Mouse (Mus musculus) 416B (cell line): ENCODE results near the gene Calm3.
A peak's percentile ranks its signal among the peaks of the same experiment; 100 is the strongest.

Experiments
- DNase-seq: peaks from one replicate; pipeline ENCODE4 v3.0.0; 2011; ENCODE audit warnings: low read depth

The Calm3 gene

DNA sequence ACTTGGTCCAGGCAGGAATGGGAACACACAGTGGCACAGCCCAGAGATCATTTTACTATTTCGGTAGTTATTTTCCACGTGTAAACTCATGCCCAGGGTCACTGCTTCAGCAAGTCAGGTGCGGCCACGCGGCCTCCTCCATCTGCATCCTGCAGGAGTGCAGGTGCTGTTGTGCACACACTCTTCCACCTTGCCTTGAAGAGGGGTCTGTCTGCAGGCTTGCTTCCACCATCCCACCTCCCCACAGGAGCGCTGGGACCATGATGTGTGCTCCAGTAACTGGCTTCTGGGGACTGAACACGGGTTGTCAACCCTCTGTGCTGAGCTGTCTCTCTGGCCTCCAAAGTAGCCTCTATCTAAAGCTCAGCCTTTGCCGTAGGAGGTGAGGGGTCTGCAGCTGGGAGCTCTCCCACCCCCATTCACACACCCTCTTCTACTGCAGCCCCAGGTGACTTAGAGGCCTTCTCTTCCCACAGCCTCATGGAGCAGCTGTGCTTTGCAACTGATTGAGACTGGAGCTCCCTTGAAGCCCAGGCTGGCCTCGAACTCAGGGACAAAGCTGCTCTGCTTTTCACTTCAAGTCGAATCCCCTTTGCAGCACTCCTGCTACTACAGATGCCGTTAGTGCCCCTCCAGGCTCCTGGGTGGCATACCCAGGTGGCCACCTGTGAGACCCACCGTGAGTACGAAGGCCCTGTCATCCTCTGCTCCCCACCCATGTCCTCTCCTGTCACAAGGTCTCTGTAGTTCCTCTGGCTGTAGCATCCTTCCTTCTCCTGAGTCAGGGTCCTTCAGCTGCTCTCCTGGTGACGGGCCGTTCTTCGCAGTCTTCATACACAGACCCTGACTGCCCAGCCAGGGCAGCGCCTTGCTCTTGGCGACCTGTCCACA lies 9.2 kb downstream of the Calm3 start:
- no peak for DNase-seq

DNA sequence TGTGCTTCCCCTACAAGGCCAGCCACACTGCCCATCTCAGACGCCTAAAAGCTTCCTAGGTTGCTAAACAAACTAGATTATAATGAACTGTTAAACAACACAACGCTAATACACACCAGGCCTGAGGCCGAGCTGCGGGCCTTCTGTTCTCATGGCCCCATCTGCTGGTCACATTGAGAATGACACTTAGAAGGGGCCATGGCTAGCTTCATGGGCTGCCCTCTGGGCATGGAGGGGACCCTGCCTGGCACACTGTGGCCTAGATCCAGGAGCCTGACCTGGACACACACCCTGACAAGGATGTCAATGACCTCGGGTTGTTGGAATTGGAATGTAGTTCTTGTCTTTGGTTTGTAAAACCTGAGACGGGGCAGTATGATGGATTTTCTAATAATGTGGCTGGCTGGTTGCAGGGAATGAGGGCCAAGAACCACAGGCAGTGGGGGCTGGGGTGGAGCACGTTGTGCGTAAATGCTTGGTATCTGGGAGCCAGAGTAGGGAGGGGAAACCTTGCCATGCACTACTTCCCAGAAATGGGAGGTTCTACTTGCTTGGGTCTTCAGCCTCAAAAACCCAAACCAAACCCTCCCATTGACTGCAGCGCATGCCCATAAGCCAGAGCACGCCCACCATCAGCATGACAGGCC lies 10.0 kb downstream of the Calm3 start:
- peak; percentile 78 for DNase-seq

DNA sequence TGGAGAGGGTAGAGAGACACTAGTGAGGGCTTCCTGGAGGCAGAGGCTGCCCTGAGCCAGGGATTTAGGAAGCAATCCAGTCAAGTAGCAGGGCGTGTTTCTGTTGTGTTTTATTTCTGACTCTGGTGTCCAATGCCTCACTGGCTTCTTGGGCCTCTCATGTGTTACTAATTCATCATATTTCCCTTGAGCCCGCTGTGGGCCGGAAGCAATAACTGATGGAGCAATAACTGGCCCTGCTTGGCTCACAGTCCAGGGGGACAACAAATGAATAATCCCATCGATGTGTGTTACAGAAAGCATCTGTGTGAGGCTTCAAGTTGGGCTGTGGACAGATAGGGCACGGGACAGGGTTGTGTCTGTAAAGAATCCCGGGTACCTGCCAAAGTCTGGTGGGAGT lies 11.6 kb downstream of the Calm3 start:
- peak; percentile 66 for DNase-seq

DNA sequence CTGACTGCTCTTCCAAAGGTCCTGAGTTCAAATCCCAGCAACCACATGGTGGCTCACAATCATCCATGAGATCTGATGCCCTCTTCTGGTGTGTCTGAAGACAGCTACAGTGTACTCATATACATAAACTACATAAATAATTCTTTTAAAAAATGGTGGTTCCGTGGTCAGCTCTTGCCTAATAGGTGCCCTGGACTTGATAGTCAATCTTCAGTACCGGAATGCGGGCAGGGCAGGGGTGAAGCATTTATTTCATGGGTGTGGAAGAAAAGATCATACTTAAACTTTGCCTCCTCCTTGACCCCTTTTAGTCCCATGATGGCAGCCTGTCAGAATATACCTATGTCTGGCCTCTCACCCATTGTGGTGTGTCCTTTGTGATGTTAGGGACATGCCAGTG lies 12.0 kb downstream of the Calm3 start:
- DNase-seq, result peak; percentile 56

DNA sequence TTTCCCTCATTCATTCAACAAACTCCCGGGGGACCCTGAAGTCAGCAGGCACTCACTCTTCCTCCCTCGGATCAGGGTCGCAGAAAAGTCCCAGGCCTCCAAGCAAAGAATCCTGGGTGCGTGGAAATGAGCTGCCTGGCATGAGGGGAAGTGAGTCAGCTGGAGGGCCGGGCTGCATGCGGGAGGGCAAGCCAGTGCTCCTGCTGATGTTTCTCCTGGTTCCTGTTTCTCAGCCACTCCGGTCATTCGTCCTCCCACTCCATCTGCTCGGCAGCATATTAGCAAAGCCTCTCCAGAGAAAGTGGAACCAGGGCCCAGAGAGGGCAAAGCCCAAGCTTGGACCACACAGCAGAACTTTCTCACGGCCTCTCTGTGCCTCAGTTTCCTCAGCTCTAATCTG lies 14.0 kb downstream of the Calm3 start:
- DNase-seq, result peak; percentile 69

DNA sequence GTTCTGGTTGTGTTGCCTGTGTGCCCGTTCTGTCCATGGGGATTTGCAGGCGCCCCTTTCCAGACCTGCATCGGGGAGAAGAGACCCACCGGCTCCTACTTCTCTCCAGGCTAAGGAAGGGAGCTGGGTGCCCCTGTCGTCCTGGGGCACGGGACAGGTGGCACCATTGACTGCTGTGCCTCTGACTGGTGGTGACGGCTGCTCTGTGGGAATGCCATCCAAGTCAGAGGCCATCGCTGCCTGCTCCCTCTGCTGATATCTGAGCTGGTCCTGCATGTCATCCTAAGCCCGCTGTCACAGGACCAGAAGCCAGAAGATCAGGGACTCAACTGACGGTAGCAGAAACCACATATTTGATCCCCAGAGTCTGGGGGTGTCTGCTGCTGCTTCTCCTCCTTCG lies 15.1 kb downstream of the Calm3 start:
- no peak for DNase-seq

DNA sequence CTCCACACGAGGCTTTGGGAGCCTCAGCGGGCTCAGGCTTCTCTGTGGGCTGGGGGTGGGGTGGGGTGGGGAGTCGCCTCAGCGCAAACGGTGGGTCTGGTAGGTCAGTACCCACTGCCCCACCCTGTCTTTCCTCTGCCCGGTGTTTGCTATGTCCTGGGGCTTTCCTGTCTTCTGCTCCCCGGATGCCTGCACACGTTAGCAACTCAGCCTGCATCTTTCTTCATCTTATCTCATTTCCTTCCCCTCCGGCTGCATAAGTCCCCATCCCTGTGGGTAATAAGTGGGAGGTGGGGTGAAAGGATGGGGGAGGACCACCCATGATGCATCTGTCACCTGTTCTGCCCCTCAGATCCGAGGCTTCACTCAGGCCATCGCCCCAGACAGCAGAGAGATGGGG lies 15.5 kb downstream of the Calm3 start:
- DNase-seq, result peak; percentile 56

DNA sequence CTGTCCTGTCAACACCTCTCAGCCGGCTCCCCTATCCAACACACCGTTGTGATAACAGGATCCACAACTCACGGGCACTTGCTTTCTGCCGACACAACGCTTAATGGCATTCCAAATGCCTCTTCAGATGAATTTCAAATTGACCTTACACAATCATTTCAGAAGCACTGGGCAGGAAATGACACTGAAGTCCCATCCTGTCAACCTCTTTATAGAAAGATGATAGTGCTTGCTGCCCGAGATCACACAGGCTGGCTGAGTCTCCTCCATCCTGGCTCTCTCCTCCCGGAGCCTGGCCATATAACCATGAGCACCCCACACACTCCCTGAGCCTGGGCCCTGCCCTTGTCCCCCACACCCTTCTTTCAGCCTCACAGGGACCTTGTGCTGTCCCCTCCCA lies 16.1 kb downstream of the Calm3 start:
- DNase-seq, result peak; percentile 73

DNA sequence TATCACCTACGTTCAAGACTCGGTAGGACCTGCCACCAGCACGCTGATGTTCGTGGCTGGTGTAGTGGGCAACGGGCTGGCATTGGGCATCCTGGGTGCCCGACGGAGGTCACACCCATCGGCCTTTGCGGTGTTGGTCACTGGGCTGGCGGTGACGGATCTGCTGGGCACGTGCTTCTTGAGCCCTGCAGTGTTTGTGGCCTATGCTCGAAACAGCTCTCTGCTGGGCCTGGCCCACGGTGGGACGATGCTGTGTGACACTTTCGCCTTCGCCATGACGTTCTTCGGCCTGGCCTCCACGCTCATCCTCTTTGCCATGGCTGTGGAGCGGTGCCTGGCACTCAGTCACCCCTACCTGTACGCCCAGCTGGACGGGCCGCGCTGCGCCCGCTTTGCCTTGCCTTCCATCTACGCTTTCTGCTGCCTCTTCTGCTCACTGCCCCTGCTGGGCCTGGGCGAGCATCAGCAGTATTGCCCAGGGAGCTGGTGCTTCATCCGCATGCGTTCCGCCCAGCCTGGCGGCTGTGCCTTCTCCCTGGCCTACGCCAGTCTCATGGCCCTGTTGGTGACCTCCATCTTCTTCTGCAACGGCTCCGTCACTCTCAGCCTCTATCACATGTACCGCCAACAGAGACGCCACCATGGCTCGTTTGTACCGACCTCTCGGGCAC lies 16.9 kb downstream of the Calm3 start:
- no peak for DNase-seq

DNA sequence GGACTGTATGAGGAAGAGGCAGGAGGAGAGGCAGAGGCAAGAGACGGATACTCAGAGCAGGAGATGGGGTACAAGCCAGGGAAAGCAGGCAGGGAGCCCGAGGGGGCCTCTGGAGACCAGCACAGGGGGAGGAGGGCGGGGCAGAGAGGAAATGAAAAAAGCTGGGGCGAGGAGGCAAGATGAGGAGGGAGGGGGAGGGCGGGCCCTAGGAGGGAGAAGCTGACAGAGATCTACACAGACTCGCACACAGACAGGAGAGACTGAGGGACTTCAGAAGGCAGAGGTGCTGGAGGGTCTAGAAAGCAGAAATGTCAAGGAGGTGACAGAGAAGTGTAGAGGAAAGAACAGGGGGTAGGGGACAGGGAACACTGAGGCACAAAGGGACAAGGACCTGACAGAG lies 17.6 kb downstream of the Calm3 start, which contains the start of gene Ptgir:
Gene Ptgir (plus strand): TSS at position 210 of the 400 bp plus-strand sequence.
- peak; percentile 56 for DNase-seq

DNA sequence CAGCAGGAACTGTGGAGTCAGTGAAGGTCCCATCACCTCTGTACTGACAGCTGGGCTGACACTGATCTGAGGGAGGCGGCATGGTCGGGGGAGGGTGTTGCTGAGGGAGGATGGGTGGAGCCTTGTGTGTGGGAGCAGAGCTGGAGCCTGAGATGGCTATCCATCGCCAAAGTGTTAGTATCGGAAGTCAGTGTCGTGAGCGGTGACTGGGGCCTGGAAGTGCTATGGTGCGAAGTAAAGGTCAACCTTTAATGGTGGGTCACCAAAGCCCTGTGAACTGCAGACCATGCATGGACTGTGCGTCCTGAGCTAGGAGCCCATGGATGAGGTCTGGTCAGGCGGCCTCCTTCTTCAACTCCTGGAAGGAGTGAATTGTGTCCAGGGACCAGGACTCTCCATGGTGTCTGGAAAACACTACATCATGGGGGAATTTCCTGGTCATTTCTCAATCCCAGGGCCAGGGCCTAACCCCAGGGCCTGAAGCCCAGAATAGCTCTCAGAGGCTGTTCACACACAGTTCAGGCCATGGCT lies 18.4 kb downstream of the Calm3 start:
- no peak for DNase-seq

DNA sequence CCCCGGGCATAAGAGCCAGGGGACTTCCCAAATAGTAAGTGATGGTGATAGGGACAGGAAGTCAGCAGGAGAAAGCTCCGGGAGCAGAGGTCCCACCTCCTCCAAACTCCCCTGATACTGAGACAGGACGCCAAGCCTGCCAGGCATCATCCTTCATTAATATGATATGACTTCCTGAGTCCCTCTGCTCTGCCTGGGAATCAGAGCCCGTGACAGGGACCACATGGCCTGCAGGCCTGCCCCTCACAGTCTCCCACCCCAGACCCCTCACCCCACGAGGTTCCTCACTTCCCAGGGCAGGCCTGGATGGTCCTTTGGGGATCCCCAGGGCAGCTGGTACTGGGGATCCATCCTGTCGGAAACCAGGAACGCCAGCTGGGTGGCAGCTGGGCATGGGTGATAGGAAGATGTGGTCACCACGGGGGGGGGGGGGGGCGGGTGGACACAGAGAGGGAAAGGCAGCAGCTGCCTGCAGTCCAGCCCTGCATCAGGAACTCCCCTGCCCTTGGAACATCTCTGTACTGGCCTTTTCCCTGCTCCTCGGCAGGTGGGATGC lies 19.7 kb downstream of the Calm3 start:
- DNase-seq, result peak; percentile 75

DNA sequence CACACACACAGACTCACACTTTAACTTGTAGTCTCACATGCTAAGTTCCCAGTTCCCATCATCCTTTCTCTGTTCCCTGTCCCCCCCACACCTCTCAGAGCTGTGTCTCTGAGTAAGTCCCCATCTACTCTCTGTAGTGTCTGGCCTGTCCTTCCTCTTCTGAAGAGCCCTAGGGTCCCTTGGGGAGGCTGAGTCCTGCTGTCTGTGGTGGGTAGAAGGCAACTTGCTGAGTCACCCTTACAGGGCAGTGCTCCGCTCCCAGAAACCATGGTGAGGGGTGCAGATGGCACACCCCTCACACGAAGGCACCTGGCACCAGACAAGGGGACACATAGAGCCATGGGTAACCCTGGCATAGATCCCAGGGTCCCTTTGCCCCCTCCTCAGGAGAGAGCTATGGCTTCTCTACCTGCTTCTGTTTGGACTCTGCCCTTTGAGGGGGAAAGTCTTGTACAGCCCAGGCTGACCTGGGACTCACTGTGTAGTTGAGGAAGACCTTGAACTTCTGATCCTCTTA lies 20.4 kb downstream of the Calm3 start:
- DNase-seq, result peak; percentile 72

DNA sequence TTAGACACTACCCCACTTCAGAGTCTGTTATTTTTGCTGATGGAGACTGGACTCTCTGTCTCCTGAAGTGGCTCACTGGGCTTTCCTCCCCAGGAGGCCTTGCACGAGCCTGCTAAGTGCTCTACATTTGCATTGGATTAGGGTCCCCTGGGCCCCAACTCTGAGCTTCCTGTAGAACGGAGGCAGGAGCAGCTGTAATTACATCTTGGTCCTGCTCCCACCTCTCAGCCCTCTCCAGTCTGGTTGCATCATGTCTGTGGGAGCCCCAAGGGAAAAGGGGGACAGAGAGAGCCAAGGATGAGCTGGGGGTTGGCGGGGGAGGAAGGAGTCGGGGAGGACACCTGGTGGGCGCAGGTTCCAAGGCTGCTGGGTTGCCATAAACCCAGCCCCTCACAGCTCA lies 23.4 kb downstream of the Calm3 start:
- no peak for DNase-seq

DNA sequence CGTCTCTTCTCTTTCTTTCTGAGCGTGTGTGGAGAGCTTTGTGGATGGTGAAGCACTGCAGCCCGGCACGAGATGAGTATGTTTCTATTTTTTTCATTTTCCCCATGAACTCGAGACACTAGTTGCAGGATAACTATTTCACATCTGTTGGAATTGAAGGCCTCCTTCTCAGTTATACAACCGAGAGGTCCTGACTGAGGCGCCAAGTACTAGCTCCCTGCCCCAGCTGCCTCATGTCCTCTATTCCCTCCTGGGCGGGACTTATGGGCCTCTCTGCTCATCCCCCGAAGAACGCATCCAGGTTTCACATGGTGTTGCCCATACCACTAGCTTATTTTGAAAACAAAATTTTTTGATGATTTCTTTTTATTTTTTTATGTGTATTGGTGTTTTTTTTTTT lies 28.4 kb downstream of the Calm3 start:
- DNase-seq, result no peak

DNA sequence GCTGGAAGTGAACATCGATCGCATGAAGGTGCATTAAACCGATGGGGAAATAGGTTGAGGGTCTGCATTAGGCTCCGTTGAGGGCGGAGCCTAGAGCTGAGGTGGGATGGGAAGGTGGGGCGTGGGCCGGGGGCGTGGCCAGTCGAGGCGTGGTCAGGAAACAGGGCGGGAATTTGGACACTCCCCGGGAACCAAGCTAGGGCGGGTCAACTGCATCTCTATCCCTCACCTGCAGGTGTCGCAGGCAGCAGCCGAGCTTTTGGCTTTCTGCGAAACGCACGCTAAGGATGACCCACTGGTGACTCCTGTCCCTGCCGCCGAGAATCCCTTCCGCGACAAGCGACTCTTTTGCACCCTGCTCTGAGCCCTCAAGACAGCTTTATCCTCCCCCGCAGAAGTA lies 28.9 kb downstream of the Calm3 start:
- DNase-seq, result peak; percentile 74

DNA sequence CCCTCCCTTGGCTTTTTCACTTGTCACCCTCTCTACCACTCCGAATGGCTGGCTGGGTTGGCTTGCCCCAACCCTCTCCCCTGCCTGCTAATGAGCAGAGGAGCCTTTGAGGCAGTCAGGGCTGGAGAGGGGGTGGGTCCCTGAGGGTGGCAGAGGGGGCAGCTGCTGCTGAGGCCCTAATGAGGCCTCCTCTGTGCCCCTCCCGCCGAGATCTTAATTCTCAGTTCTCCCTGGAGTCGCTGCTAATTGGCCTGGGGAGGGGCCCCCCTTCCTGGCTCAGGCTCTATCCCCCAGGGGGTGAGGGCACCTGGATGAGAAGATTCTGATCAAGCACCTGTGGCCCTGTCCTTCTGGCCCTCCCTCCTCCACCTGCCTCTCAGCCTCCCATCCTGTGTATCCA lies 29.6 kb downstream of the Calm3 start:
- no peak for DNase-seq

DNA sequence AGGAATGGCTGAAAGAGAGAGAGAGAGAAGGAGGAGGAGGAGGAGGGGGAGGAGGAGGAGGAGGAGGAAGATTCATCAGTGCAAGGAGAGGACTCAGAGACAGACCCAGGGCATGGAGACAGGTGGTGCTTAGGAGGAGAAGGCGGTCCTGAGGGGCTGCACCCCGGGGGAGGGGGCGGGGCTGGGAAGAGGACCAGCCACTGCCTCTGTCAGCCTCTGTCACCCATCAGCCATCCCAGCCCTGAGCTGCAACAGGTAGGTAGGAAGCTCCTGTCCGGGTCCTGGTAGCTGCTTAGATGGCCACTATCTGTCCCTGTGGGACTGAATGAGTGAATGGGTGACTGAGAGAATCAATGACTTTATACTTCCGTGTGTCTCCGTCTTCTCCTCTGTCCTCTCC lies 30.3 kb downstream of the Calm3 start:
- DNase-seq, result no peak

DNA sequence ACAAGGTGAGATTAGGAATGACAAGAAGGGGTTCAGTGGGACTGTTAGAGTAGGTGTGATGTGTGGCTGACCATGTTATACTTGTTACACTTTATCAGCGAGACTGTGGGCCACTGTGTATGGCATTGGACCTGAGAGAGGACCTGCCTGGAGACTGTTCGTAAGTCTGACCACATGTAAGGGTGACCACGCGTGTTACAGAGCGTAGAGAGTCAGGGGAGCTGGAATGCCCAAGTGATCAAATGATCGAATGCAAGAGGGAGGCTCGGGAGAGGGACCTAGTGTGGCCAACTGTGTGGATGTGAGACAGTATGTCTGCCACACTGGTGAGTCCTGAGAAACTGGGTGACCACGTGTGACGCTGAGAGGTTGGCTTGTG lies 31.6 kb downstream of the Calm3 start:
- no peak for DNase-seq

DNA sequence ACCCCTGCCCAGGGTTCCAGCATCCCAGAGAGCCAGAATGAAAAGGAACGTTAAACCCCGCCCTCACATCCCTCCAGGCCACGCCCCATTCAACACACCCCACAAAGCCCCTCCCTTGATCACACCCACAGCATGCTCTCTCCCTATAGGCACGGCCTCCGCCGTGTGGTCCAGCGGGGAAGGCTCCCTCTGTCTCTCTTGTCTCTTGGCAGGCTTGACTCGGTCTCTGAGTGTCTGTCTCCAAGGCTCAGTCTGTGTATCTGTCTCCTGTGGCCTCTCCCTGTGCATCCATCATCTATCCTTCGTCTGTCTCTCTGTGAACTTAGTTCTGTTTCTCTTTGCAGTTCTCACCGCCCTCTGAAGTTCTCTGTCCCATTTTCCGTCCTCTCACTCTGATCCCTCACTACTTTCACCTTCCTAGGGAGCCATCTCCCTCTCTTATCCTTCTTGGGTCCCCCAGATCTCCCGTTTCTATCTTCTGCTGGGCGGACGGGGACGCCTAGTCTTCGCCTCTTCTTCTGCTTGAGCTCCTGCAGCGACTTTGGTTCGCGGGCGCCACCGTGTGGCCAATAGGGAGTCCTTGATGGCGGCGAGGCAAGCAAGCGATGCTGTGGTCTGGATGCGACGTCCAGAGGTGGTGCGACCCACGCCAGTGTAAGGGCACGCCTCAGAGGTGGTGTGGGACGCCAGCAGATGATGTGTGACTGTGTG lies 32.1 kb downstream of the Calm3 start, which contains the start of gene Gng8:
Gene Gng8 (plus strand): TSS at position 146 of the 711 bp plus-strand sequence.
- peak; percentile 91 for DNase-seq

DNA sequence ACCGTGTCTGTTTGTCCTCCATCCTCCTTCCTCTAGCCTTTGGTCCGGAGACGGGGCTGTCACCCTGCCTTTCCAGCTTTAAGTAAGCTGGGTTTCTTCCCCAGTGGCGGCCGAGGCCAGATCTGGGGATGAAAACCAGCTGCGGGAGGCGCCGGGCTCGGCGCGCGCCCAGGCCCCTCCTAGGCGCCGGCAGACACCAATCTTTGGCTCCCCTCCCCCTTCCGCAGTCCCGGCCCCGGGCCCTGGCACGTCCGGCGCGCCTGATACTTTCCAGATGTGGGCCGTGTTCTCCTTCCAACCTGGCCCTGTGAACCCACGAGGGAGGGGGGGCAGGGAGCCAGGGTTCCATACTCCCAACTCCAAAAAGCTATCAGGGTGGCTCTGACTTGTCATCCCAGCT lies 33.0 kb downstream of the Calm3 start:
- DNase-seq, result no peak
